ENCODE assay signal across 8 mouse cellular contexts in genomic region chr8:57799797-57800204, GRCm38 (mm10).
DNase-seq lines count a peak whose midpoint lies in the region; ATAC-seq and TF ChIP-seq lines count a peak whose summit lies in the region.

No protein-coding gene starts in this region.

- H3K27ac ChIP-seq in ES-Bruce4 (ENCODE audit: insufficient read depth, low read length) = no peak overlapping the region
- peak overlapping the region; percentile 74 for H3K27ac ChIP-seq in heart, postnatal 0 days (ENCODE audit: low read depth)
- H3K27ac ChIP-seq in liver, postnatal 0 days (ENCODE audit: low read depth) = peak overlapping the region; percentile 55
- peak overlapping the region; percentile 43 for H3K27ac ChIP-seq in neural tube, embryonic 13.5 days (replicated peaks)
- peak overlapping the region; percentile 73 for H3K27ac ChIP-seq in thymus, adult 2 months (ENCODE audit: control insufficient read depth, insufficient read depth, low read length)

- H3K9me3 ChIP-seq in ES-Bruce4 (replicated peaks; ENCODE audit: control insufficient read depth, insufficient read depth, low read length, poor library complexity, severe bottlenecking) = no peaks in the 10 kb centered on the region
- no peaks in the 10 kb centered on the region for H3K9me3 ChIP-seq in heart, postnatal 0 days (replicated peaks; ENCODE audit: control insufficient read depth, low read length)
- no peaks in the 10 kb centered on the region for H3K9me3 ChIP-seq in liver, postnatal 0 days (ENCODE audit: low read length)
- no peaks in the 10 kb centered on the region for H3K9me3 ChIP-seq in neural tube, embryonic 13.5 days

- no peaks in the 10 kb centered on the region for H3K27me3 ChIP-seq in ES-Bruce4 (ENCODE audit: control insufficient read depth, insufficient read depth, low read length, poor library complexity, severe bottlenecking)
- H3K27me3 ChIP-seq in heart, postnatal 0 days (ENCODE audit: control insufficient read depth, insufficient read depth, low read length) = no peaks in the 10 kb centered on the region
- H3K27me3 ChIP-seq in liver, postnatal 0 days (ENCODE audit: insufficient read depth, low read length) = no peaks in the 10 kb centered on the region
- H3K27me3 ChIP-seq in neural tube, embryonic 13.5 days = no peaks in the 10 kb centered on the region
- H3K27me3 ChIP-seq in thymus, adult 2 months (ENCODE audit: control insufficient read depth, insufficient read depth, low read length) = no peaks in the 10 kb centered on the region

- 3% methylated on average over 12 of the region's 12 CpGs for WGBS in heart, postnatal 0 days
- WGBS in liver, postnatal 0 days (ENCODE audit: insufficient replicate concordance) = 10% methylated on average over 12 of the region's 12 CpGs
- 11% methylated on average over 12 of the region's 12 CpGs for WGBS in neural tube, embryonic 13.5 days
- 6% methylated on average over 12 of the region's 12 CpGs for WGBS in thymus, adult 2 months

- no peaks in the 10 kb centered on the region for H3K4me1 ChIP-seq in ES-Bruce4 (ENCODE audit: control insufficient read depth, insufficient read depth, low read length)
- H3K4me1 ChIP-seq in heart, postnatal 0 days (ENCODE audit: control insufficient read depth, insufficient read depth) = peaks cover 3% of the 10 kb centered on the region; the same call in 1 of the 2 replicates
- H3K4me1 ChIP-seq in liver, postnatal 0 days (ENCODE audit: insufficient read depth) = peaks cover 4% of the 10 kb centered on the region
- H3K4me1 ChIP-seq in neural tube, embryonic 13.5 days (replicated peaks) = peaks cover 14% of the 10 kb centered on the region
- H3K4me1 ChIP-seq in thymus, adult 2 months (replicated peaks; ENCODE audit: control insufficient read depth, insufficient read depth, low read length) = peaks cover 6% of the 10 kb centered on the region

- H3K36me3 ChIP-seq in ES-Bruce4 (ENCODE audit: control insufficient read depth, insufficient read depth, low read length, poor library complexity, severe bottlenecking) = no peaks in the 10 kb centered on the region
- H3K36me3 ChIP-seq in heart, postnatal 0 days (replicated peaks; ENCODE audit: control insufficient read depth, insufficient read depth, low read length) = no peaks in the 10 kb centered on the region
- no peaks in the 10 kb centered on the region for H3K36me3 ChIP-seq in liver, postnatal 0 days (replicated peaks; ENCODE audit: insufficient read depth, low read length)
- no peaks in the 10 kb centered on the region for H3K36me3 ChIP-seq in neural tube, embryonic 13.5 days
- no peaks in the 10 kb centered on the region for H3K36me3 ChIP-seq in thymus, adult 2 months (ENCODE audit: control insufficient read depth, insufficient read depth, low read length)

- H3K9ac ChIP-seq in ES-Bruce4 (ENCODE audit: low read depth, poor library complexity, severe bottlenecking) = peak overlapping the region; percentile 73; the same call in 1 of the 2 replicates
- no peak overlapping the region; the same call in 1 of the 2 replicates for H3K9ac ChIP-seq in heart, postnatal 0 days (replicated peaks; ENCODE audit: low read depth, low read length)
- H3K9ac ChIP-seq in liver, postnatal 0 days (replicated peaks) = peak overlapping the region; percentile 18
- peak overlapping the region; percentile 32 for H3K9ac ChIP-seq in neural tube, embryonic 13.5 days

- TF ChIP-seq EP300 in ES-Bruce4 (IDR thresholded peaks at IDR 0.05; ENCODE audit: insufficient read depth, low read depth, low read length) = no peak
- no peak for TF ChIP-seq EP300 in heart, postnatal 0 days (IDR thresholded peaks at IDR 0.05; ENCODE audit: low read depth)
- no peak for TF ChIP-seq EP300 in liver, postnatal 0 days (IDR thresholded peaks at IDR 0.05; ENCODE audit: low read depth)

- no peak for TF ChIP-seq CTCF in ES-Bruce4 (IDR thresholded peaks at IDR 0.05; ENCODE audit: low read depth, low read length)
- TF ChIP-seq CTCF in heart, postnatal 0 days (IDR thresholded peaks at IDR 0.05; ENCODE audit: low read depth) = no peak; the same call in 1 of the 2 replicates
- no peak; the same call in 1 of the 2 replicates for TF ChIP-seq CTCF in liver, postnatal 0 days (IDR thresholded peaks at IDR 0.05; ENCODE audit: low read depth)
- TF ChIP-seq CTCF in thymus, adult 2 months (IDR thresholded peaks at IDR 0.05; ENCODE audit: borderline replicate concordance, control insufficient read depth, extremely low read depth, insufficient read depth, low read length, poor library complexity) = no peak

- peak; percentile 96 for DNase-seq in brain, adult 2 months (ENCODE audit: low read depth, low spot score)
- peak; percentile 32 for DNase-seq in fibroblast of lung, adult 2 months (ENCODE audit: low read depth)
- DNase-seq in heart, postnatal 0 days (ENCODE audit: low spot score) = peak; percentile 77
- peak; percentile 57 to 67 for DNase-seq in kidney, postnatal 25 days
- DNase-seq in liver, postnatal 0 days = peak; percentile 50
- peak; percentile 59 for DNase-seq in thymus, adult 2 months

- no peak overlapping the region for H3K4me3 ChIP-seq in ES-Bruce4 (ENCODE audit: low read depth, low read length)
- peak overlapping the region; percentile 44 for H3K4me3 ChIP-seq in heart, postnatal 0 days (ENCODE audit: low read depth, low read length)
- H3K4me3 ChIP-seq in liver, postnatal 0 days (ENCODE audit: low read depth, low read length) = peak overlapping the region; percentile 31
- H3K4me3 ChIP-seq in neural tube, embryonic 13.5 days = peak overlapping the region; percentile 24
- H3K4me3 ChIP-seq in thymus, adult 2 months (ENCODE audit: control insufficient read depth, insufficient read depth, low read length) = peak overlapping the region; percentile 38

- peak; percentile 92 for ATAC-seq in heart, postnatal 0 days (ENCODE audit: insufficient read depth, low read depth)
- ATAC-seq in liver, postnatal 0 days = peak; percentile 77
- peak; percentile 85 for ATAC-seq in neural tube, embryonic 13.5 days (ENCODE audit: low read depth)

- peak overlapping the region; percentile 62 for H3K4me2 ChIP-seq in heart, postnatal 0 days (ENCODE audit: low read depth, low read length)
- H3K4me2 ChIP-seq in liver, postnatal 0 days (ENCODE audit: low read depth, low read length) = peak overlapping the region; percentile 72
- peak overlapping the region; percentile 49 for H3K4me2 ChIP-seq in neural tube, embryonic 13.5 days

- no peak for TF ChIP-seq POLR2A in ES-Bruce4 (IDR thresholded peaks at IDR 0.05; ENCODE audit: insufficient read depth, low read length)
- 0 out of 2 replicates have a peak, but pooled peaks have one; percentile 30 for TF ChIP-seq POLR2A in thymus, adult 2 months (IDR thresholded peaks at IDR 0.05; ENCODE audit: control insufficient read depth, extremely low read depth, insufficient read depth, low read length, poor library complexity)

Comparison
In these comparisons a context has a peak if more than half of its experiments do, and no peak if none do; other contexts are left out.
1. DNase-seq: peak in every context shown above with its lines; median percentile 96 in brain, adult 2 months; 77 in heart, postnatal 0 days; 62 in kidney, postnatal 25 days; 59 in thymus, adult 2 months; 50 in liver, postnatal 0 days; 32 in fibroblast of lung, adult 2 months.